Mouse (Mus musculus): ENCODE data around the gene Rab28. TPM values are rescaled to one million over a fixed set of nuclear protein-coding genes. Genes with fewer than 3 reads are reported as not detected.
"Not testable (repeated sequence)": the region's sequence is repeated elsewhere in the genome, so short reads cannot be mapped to it uniquely, and the experiment has no call there.

Gene Rab28
- polyA plus RNA-seq, 1 experiment, result 32.2 TPM

GRCm38 (mm10) chr5:41738817-41739216, 30.9 kb upstream of the Rab28 start:
- Histone ChIP-seq H3K4me1 (ENCODE audit: control insufficient read depth, insufficient read depth, low read length) (peaks cover 2% of the 10 kb centered on the region; the same call in 1 of the 2 replicates), H3K4me3 (ENCODE audit: insufficient read depth, low read length) (no peak overlapping the region), H3K27ac (ENCODE audit: insufficient read depth, low read depth, low read length) (no peak overlapping the region)
- TF ChIP-seq POLR2A (IDR thresholded peaks at IDR 0.05; ENCODE audit: borderline replicate concordance, low read depth, low read length) (no peak), CTCF (IDR thresholded peaks at IDR 0.05; ENCODE audit: low read depth, low read length) (no peak)

GRCm38 (mm10) chr5:41737039-41737438, 29.1 kb upstream of the Rab28 start:
- H3K4me3 ChIP-seq (ENCODE audit: insufficient read depth, low read length), result no peak overlapping the region
- H3K27ac ChIP-seq (ENCODE audit: insufficient read depth, low read depth, low read length), result no peak overlapping the region
- TF ChIP-seq CTCF (IDR thresholded peaks at IDR 0.05; ENCODE audit: low read depth, low read length), result no peak
- TF ChIP-seq POLR2A (IDR thresholded peaks at IDR 0.05; ENCODE audit: borderline replicate concordance, low read depth, low read length), result no peak
- peaks cover 2% of the 10 kb centered on the region; the same call in 1 of the 2 replicates for H3K4me1 ChIP-seq (ENCODE audit: control insufficient read depth, insufficient read depth, low read length)

GRCm38 (mm10) chr5:41727017-41727416, 19.1 kb upstream of the Rab28 start:
- Histone ChIP-seq H3K4me3 (ENCODE audit: insufficient read depth, low read length) (no peak overlapping the region), H3K4me1 (ENCODE audit: control insufficient read depth, insufficient read depth, low read length) (no peaks in the 10 kb centered on the region), H3K27ac (ENCODE audit: insufficient read depth, low read depth, low read length) (no peak overlapping the region)
- TF ChIP-seq CTCF (IDR thresholded peaks at IDR 0.05; ENCODE audit: low read depth, low read length) (no peak), POLR2A (IDR thresholded peaks at IDR 0.05; ENCODE audit: borderline replicate concordance, low read depth, low read length) (no peak)

GRCm38 (mm10) chr5:41725573-41725972, 17.6 kb upstream of the Rab28 start:
- TF ChIP-seq POLR2A (IDR thresholded peaks at IDR 0.05; ENCODE audit: borderline replicate concordance, low read depth, low read length) (no peak), CTCF (IDR thresholded peaks at IDR 0.05; ENCODE audit: low read depth, low read length) (no peak)
- no peak overlapping the region for H3K4me3 ChIP-seq (ENCODE audit: insufficient read depth, low read length)
- H3K27ac ChIP-seq (ENCODE audit: insufficient read depth, low read depth, low read length), result no peak overlapping the region

GRCm38 (mm10) chr5:41707115-41708015, 592 bp downstream of the Rab28 start:
- Histone ChIP-seq H3K27ac (ENCODE audit: insufficient read depth, low read depth, low read length) (peak overlapping the region; percentile 25), H3K4me1 (ENCODE audit: control insufficient read depth, insufficient read depth, low read length) (peaks cover 2% of the 10 kb centered on the region; the same call in 1 of the 2 replicates), H3K4me3 (ENCODE audit: insufficient read depth, low read length) (peak overlapping the region; percentile 95)
- TF ChIP-seq CTCF (IDR thresholded peaks at IDR 0.05; ENCODE audit: low read depth, low read length) (no peak), POLR2A (IDR thresholded peaks at IDR 0.05; ENCODE audit: borderline replicate concordance, low read depth, low read length) (no peak)

More at GRCm38 (mm10) chr5:41725573-41725972, 17.6 kb upstream of the Rab28 start:
- H3K4me1 ChIP-seq (ENCODE audit: control insufficient read depth, insufficient read depth, low read length), result no peaks in the 10 kb centered on the region

- H3K4me3 ChIP-seq (ENCODE audit: insufficient read depth, low read length), result peak overlapping the region; percentile 95
- no peak overlapping the region for H3K27ac ChIP-seq (ENCODE audit: insufficient read depth, low read depth, low read length)
- TF ChIP-seq POLR2A (IDR thresholded peaks at IDR 0.05; ENCODE audit: borderline replicate concordance, low read depth, low read length), result no peak
- TF ChIP-seq CTCF (IDR thresholded peaks at IDR 0.05; ENCODE audit: low read depth, low read length), result no peak
- peaks cover 2% of the 10 kb centered on the region; the same call in 1 of the 2 replicates for H3K4me1 ChIP-seq (ENCODE audit: control insufficient read depth, insufficient read depth, low read length)
Observed at GRCm38 (mm10) chr5:41706777-41707114, 1.2 kb downstream of the Rab28 start.

- H3K4me1 ChIP-seq (ENCODE audit: control insufficient read depth, insufficient read depth, low read length); H3K27ac ChIP-seq (ENCODE audit: insufficient read depth, low read depth, low read length); H3K4me3 ChIP-seq (ENCODE audit: insufficient read depth, low read length): not testable (repeated sequence)
Observed at GRCm38 (mm10) chr5:41701085-41701484, 6.9 kb downstream of the Rab28 start.

- Histone ChIP-seq H3K4me1 (ENCODE audit: control insufficient read depth, insufficient read depth, low read length) (no peaks in the 10 kb centered on the region), H3K27ac (ENCODE audit: insufficient read depth, low read depth, low read length) (no peak overlapping the region), H3K4me3 (ENCODE audit: insufficient read depth, low read length) (no peak overlapping the region)
- no peak for TF ChIP-seq CTCF (IDR thresholded peaks at IDR 0.05; ENCODE audit: low read depth, low read length)
- TF ChIP-seq POLR2A (IDR thresholded peaks at IDR 0.05; ENCODE audit: borderline replicate concordance, low read depth, low read length), result no peak
Observed at GRCm38 (mm10) chr5:41697958-41698357, 10.0 kb downstream of the Rab28 start.

- TF ChIP-seq CTCF (IDR thresholded peaks at IDR 0.05; ENCODE audit: low read depth, low read length), result no peak
- no peak overlapping the region for H3K27ac ChIP-seq (ENCODE audit: insufficient read depth, low read depth, low read length)
- no peak overlapping the region for H3K4me3 ChIP-seq (ENCODE audit: insufficient read depth, low read length)
- peaks cover 7% of the 10 kb centered on the region for H3K4me1 ChIP-seq (ENCODE audit: control insufficient read depth, insufficient read depth, low read length)
Observed at GRCm38 (mm10) chr5:41685016-41685415, 22.9 kb downstream of the Rab28 start.

GRCm38 (mm10) chr5:41683976-41684375, 24.0 kb downstream of the Rab28 start:
- H3K4me1 ChIP-seq (ENCODE audit: control insufficient read depth, insufficient read depth, low read length), result peaks cover 7% of the 10 kb centered on the region
- TF ChIP-seq POLR2A (IDR thresholded peaks at IDR 0.05; ENCODE audit: borderline replicate concordance, low read depth, low read length) (no peak), CTCF (IDR thresholded peaks at IDR 0.05; ENCODE audit: low read depth, low read length) (no peak)
- no peak overlapping the region for H3K4me3 ChIP-seq (ENCODE audit: insufficient read depth, low read length)
- H3K27ac ChIP-seq (ENCODE audit: insufficient read depth, low read depth, low read length), result no peak overlapping the region

Measured in bone marrow macrophage, adult 2 months (primary cell).